ENCODE assay signal across 8 mouse cellular contexts in genomic region chr11:20656711-20657057, GRCm38 (mm10).
DNase-seq lines count a peak whose midpoint lies in the region; ATAC-seq and TF ChIP-seq lines count a peak whose summit lies in the region.

No protein-coding gene starts in this region.

- ATAC-seq in heart, embryonic 13.5 days (ENCODE audit: extremely low read depth, insufficient number of reproducible peaks, low FRiP score, low TSS enrichment) = no peak
- ATAC-seq in forebrain, embryonic 16.5 days = peak; percentile 17
- no peak for ATAC-seq in liver, postnatal 0 days

- DNase-seq in heart, adult 18-20 months = no peak
- no peak for DNase-seq in ES-E14 (ENCODE audit: low read depth, low spot score)
- no peak for DNase-seq in liver, postnatal 0 days
- no peak for DNase-seq in c-Kit-positive CD71-positive TER-119-positive erythroid progenitor cells, embryonic 14.5 days (ENCODE audit: low spot score)
- no peak for DNase-seq in cerebellum, adult 9-10 months
- DNase-seq in B cell, adult 2 months = no peak

- TF ChIP-seq CTCF in liver, postnatal 0 days (IDR thresholded peaks at IDR 0.05; ENCODE audit: low read depth) = no peak

- WGBS in heart, embryonic 13.5 days = 15% methylated on average over 10 of the region's 10 CpGs
- 7% methylated on average over 10 of the region's 10 CpGs for WGBS in forebrain, embryonic 16.5 days
- 33% methylated on average over 10 of the region's 10 CpGs for WGBS in liver, postnatal 0 days (ENCODE audit: insufficient replicate concordance)

- H3K4me3 ChIP-seq in heart, embryonic 13.5 days = peak overlapping the region; percentile 38
- peak overlapping the region; percentile 52 to 67 for H3K4me3 ChIP-seq in ES-E14 (ENCODE audit: insufficient read depth in 1 of 2, low read depth in 1 of 2, low read length in 2 of 2, poor library complexity in 1 of 2, severe bottlenecking in 1 of 2)
- peak overlapping the region; percentile 3; the same call in 1 of the 2 replicates for H3K4me3 ChIP-seq in forebrain, embryonic 16.5 days (replicated peaks; ENCODE audit: low read length)
- H3K4me3 ChIP-seq in liver, postnatal 0 days (ENCODE audit: low read depth, low read length) = no peak overlapping the region

- no peak for TF ChIP-seq EP300 in liver, postnatal 0 days (IDR thresholded peaks at IDR 0.05; ENCODE audit: low read depth)

- peak overlapping the region; percentile 68 for H3K4me2 ChIP-seq in heart, embryonic 13.5 days
- peak overlapping the region; percentile 40 for H3K4me2 ChIP-seq in forebrain, embryonic 16.5 days (ENCODE audit: low read length)
- peak overlapping the region; percentile 54 for H3K4me2 ChIP-seq in liver, postnatal 0 days (ENCODE audit: low read depth, low read length)

- in situ Hi-C loops in ES-E14 (cut with MboI; ENCODE audit: low sequenced_read_pairs in 2 of 2, unreplicated experiment in 2 of 2) = no loop called here

- H3K27me3 ChIP-seq in heart, embryonic 13.5 days (replicated peaks) = no peaks in the 10 kb centered on the region
- no peaks in the 10 kb centered on the region for H3K27me3 ChIP-seq in forebrain, embryonic 16.5 days (replicated peaks; ENCODE audit: control insufficient read depth, insufficient read depth, low read length)
- H3K27me3 ChIP-seq in liver, postnatal 0 days (ENCODE audit: insufficient read depth, low read length) = no peaks in the 10 kb centered on the region

- peak overlapping the region; percentile 75 for H3K27ac ChIP-seq in heart, embryonic 13.5 days (replicated peaks)
- H3K27ac ChIP-seq in ES-E14 (ENCODE audit: insufficient read depth, low read depth, low read length, poor library complexity, severe bottlenecking) = no peak overlapping the region
- H3K27ac ChIP-seq in forebrain, embryonic 16.5 days (ENCODE audit: low read length) = peak overlapping the region; percentile 94
- H3K27ac ChIP-seq in liver, postnatal 0 days (ENCODE audit: low read depth) = no peak overlapping the region

- H3K9ac ChIP-seq in heart, embryonic 13.5 days = peak overlapping the region; percentile 72
- peak overlapping the region; percentile 51 for H3K9ac ChIP-seq in ES-E14 (ENCODE audit: insufficient read depth, low read depth, low read length, poor library complexity, severe bottlenecking)
- peak overlapping the region; percentile 51 for H3K9ac ChIP-seq in forebrain, embryonic 16.5 days (replicated peaks; ENCODE audit: low read depth, low read length)
- 0 out of 2 replicates have a peak overlapping the region, but pooled peaks have one; percentile 11 for H3K9ac ChIP-seq in liver, postnatal 0 days (replicated peaks)

- no peaks in the 10 kb centered on the region for H3K9me3 ChIP-seq in heart, embryonic 13.5 days
- no peaks in the 10 kb centered on the region for H3K9me3 ChIP-seq in ES-E14 (ENCODE audit: control insufficient read depth, insufficient read depth, low read depth, low read length)
- no peaks in the 10 kb centered on the region for H3K9me3 ChIP-seq in forebrain, embryonic 16.5 days (ENCODE audit: control insufficient read depth, low read length)
- no peaks in the 10 kb centered on the region for H3K9me3 ChIP-seq in liver, postnatal 0 days (ENCODE audit: low read length)

- H3K36me3 ChIP-seq in heart, embryonic 13.5 days = peaks cover 19% of the 10 kb centered on the region
- H3K36me3 ChIP-seq in ES-E14 (ENCODE audit: control insufficient read depth, insufficient read depth, low read length, poor library complexity, severe bottlenecking) = peaks cover 5% of the 10 kb centered on the region; the same call in 1 of the 2 replicates
- no peaks in the 10 kb centered on the region for H3K36me3 ChIP-seq in forebrain, embryonic 16.5 days (ENCODE audit: control insufficient read depth, insufficient read depth)
- H3K36me3 ChIP-seq in liver, postnatal 0 days (replicated peaks; ENCODE audit: insufficient read depth, low read length) = 0 out of 2 replicates have a peak, but pooled peaks cover 5% of the 10 kb centered on the region

- H3K4me1 ChIP-seq in heart, embryonic 13.5 days = peaks cover 47% of the 10 kb centered on the region
- peaks cover 9 to 26% of the 10 kb centered on the region in 2 experiments for H3K4me1 ChIP-seq in ES-E14 (ENCODE audit: control insufficient read depth in 2 of 2, insufficient read depth in 2 of 2, low read length in 2 of 2, poor library complexity in 1 of 2)
- peaks cover 34% of the 10 kb centered on the region for H3K4me1 ChIP-seq in forebrain, embryonic 16.5 days (replicated peaks; ENCODE audit: control insufficient read depth, insufficient read depth, low read length)
- peaks cover 5% of the 10 kb centered on the region; the same call in 1 of the 2 replicates for H3K4me1 ChIP-seq in liver, postnatal 0 days (ENCODE audit: insufficient read depth)

TF ChIP-seq in ES-E14, 5 proteins besides CTCF, POLR2A, EP300 and RAD21:
- TF ChIP-seq HCFC1 (IDR thresholded peaks at IDR 0.05; ENCODE audit: borderline replicate concordance, insufficient read depth, low read length) (no peak), MAFK (IDR thresholded peaks at IDR 0.05; ENCODE audit: insufficient read depth, low read depth, low read length) (no peak), ZNF384 (IDR thresholded peaks at IDR 0.05; ENCODE audit: low read depth, low read length) (no peak), ZC3H11A (IDR thresholded peaks at IDR 0.05; ENCODE audit: borderline replicate concordance, low read depth, low read length) (no peak), CHD2 (IDR thresholded peaks at IDR 0.05; ENCODE audit: low read depth, low read length) (no peak)

Comparison
In these comparisons a context has a peak if more than half of its experiments do, and no peak if none do; other contexts are left out.
1. H3K27ac ChIP-seq: peak in heart, embryonic 13.5 days (single experiment) and forebrain, embryonic 16.5 days (single experiment); none in ES-E14 (single experiment) and liver, postnatal 0 days (single experiment).
2. H3K9ac ChIP-seq: peak in every context shown above with its lines; median percentile 72 in heart, embryonic 13.5 days; 51 in ES-E14; 51 in forebrain, embryonic 16.5 days; 11 in liver, postnatal 0 days.
3. Peak in every context shown above with its lines, with median percentiles within 50 percentile points of each other: H3K4me2 ChIP-seq.